18 mouse cellular contexts compared by ENCODE assay signal in the genomic region with DNA sequence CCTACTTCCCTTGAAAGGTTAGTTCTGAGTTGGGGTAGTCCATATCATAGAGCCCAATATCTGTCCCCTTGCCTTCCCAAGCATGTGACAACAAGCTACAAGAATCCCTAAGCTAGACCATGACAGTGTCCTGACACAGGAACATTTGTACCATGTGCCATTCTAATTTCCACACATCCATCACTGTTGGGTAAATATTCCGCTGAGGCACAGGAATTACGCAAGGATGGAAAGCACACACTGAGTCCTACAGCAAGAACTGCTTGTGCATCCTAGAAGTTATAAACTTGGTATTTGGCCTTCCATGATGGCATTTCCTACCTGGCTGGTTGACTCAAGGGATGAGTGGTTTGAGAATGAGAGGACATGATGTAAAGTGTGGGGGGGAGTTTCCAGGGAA.
"Had no signal": no experiment of that assay in that cellular context is flagged by ENCODE, and none has a peak within 500 bp of the region (broad histone marks: within the 10 kb centered on the region; RNA-seq: fewer than 3 reads in every experiment).

No protein-coding gene starts in this region.

- H3K27ac ChIP-seq: midbrain, embryonic 10.5 days; midbrain, embryonic 12.5 days; neural tube, embryonic 13.5 days; neural tube, embryonic 15.5 days had no signal

- H3K27me3 ChIP-seq: midbrain, embryonic 12.5 days; neural tube, embryonic 13.5 days; neural tube, embryonic 15.5 days had no signal

- ATAC-seq: midbrain, embryonic 16.5 days had no signal

- H3K4me1 ChIP-seq: midbrain, embryonic 12.5 days; neural tube, embryonic 13.5 days; neural tube, embryonic 15.5 days had no signal

- H3K9me3 ChIP-seq: midbrain, embryonic 10.5 days; midbrain, embryonic 12.5 days; neural tube, embryonic 13.5 days; neural tube, embryonic 15.5 days had no signal

- H3K9ac ChIP-seq: lung, embryonic 14.5 days; midbrain, embryonic 12.5 days; neural tube, embryonic 13.5 days; neural tube, embryonic 15.5 days had no signal

- H3K36me3 ChIP-seq: midbrain, embryonic 10.5 days; midbrain, embryonic 12.5 days; neural tube, embryonic 13.5 days; neural tube, embryonic 15.5 days had no signal

- DNase-seq: lung, embryonic 14.5 days; lung, postnatal 10 days; lung, postnatal 4 days; midbrain, embryonic 14.5 days; retina, postnatal 1 day; right cerebral cortex, adult 18-20 months; right cerebral cortex, postnatal 25 days; right cerebral cortex, postnatal 4 days; spleen, adult 18-20 months; thymus, adult 18-20 months; thymus, postnatal 14 days; thymus, postnatal 36 days had no signal

- H3K4me2 ChIP-seq: lung, embryonic 14.5 days; midbrain, embryonic 12.5 days; neural tube, embryonic 13.5 days; neural tube, embryonic 15.5 days had no signal

- H3K4me3 ChIP-seq: midbrain, embryonic 10.5 days; midbrain, embryonic 12.5 days; myocyte; neural tube, embryonic 13.5 days; neural tube, embryonic 15.5 days had no signal
